Mouse (Mus musculus): Measurements from ENCODE around the gene Lst1. TPM values are rescaled to one million over a fixed set of nuclear protein-coding genes. Genes with fewer than 3 reads are reported as not detected.

Gene Lst1
- polyA plus RNA-seq, 1 experiment from 2014 or later, result 8.0 TPM

- Histone ChIP-seq H3K27me3 (replicated peaks; ENCODE audit: control insufficient read depth, insufficient read depth, low read length) (no peaks in the 10 kb centered on the region), H3K4me3 (ENCODE audit: low read depth, low read length) (no peak overlapping the region), H3K9me3 (replicated peaks; ENCODE audit: control insufficient read depth, low read length) (no peaks in the 10 kb centered on the region), H3K27ac (ENCODE audit: low read depth, low read length) (no peak overlapping the region), H3K36me3 (ENCODE audit: control insufficient read depth, insufficient read depth, low read length) (peaks cover 100% of the 10 kb centered on the region), H3K9ac (ENCODE audit: low read length) (no peak overlapping the region), H3K4me2 (ENCODE audit: low read length) (no peak overlapping the region), H3K4me1 (ENCODE audit: control insufficient read depth, insufficient read depth, low read length) (no peaks in the 10 kb centered on the region)
- DNase-seq (ENCODE audit: low spot score), result no peak
- WGBS, result 87% methylated on average over 9 of the region's 9 CpGs
- ATAC-seq, result no peak
Observed at GRCm38 (mm10) chr17:35153077-35153476, 35.2 kb downstream of the Lst1 start.

- no peak overlapping the region for H3K4me2 ChIP-seq (ENCODE audit: low read length)
- ATAC-seq (no peak), DNase-seq (ENCODE audit: low spot score) (no peak)
- no peak overlapping the region for H3K9ac ChIP-seq (ENCODE audit: low read length)
- peaks cover 100% of the 10 kb centered on the region for H3K36me3 ChIP-seq (ENCODE audit: control insufficient read depth, insufficient read depth, low read length)
- no peak overlapping the region for H3K4me3 ChIP-seq (ENCODE audit: low read depth, low read length)
- WGBS, result 96% methylated on average over 4 of the region's 4 CpGs
- no peaks in the 10 kb centered on the region for H3K9me3 ChIP-seq (replicated peaks; ENCODE audit: control insufficient read depth, low read length)
- no peaks in the 10 kb centered on the region for H3K27me3 ChIP-seq (replicated peaks; ENCODE audit: control insufficient read depth, insufficient read depth, low read length)
- no peaks in the 10 kb centered on the region for H3K4me1 ChIP-seq (ENCODE audit: control insufficient read depth, insufficient read depth, low read length)
- H3K27ac ChIP-seq (ENCODE audit: low read depth, low read length), result no peak overlapping the region
Observed at GRCm38 (mm10) chr17:35152121-35152520, 36.1 kb downstream of the Lst1 start.

- H3K27ac ChIP-seq (ENCODE audit: low read depth, low read length), result no peak overlapping the region
- no peak for DNase-seq (ENCODE audit: low spot score)
- WGBS, result 70% methylated on average over 5 of the region's 5 CpGs
Observed at GRCm38 (mm10) chr17:35147922-35148639, 40.2 kb downstream of the Lst1 start.

GRCm38 (mm10) chr17:35147348-35147747, 40.9 kb downstream of the Lst1 start:
- Histone ChIP-seq H3K4me2 (ENCODE audit: low read length) (no peak overlapping the region), H3K27me3 (replicated peaks; ENCODE audit: control insufficient read depth, insufficient read depth, low read length) (no peaks in the 10 kb centered on the region), H3K9me3 (replicated peaks; ENCODE audit: control insufficient read depth, low read length) (no peaks in the 10 kb centered on the region), H3K4me1 (ENCODE audit: control insufficient read depth, insufficient read depth, low read length) (no peaks in the 10 kb centered on the region), H3K4me3 (ENCODE audit: low read depth, low read length) (no peak overlapping the region), H3K27ac (ENCODE audit: low read depth, low read length) (no peak overlapping the region), H3K9ac (ENCODE audit: low read length) (no peak overlapping the region), H3K36me3 (ENCODE audit: control insufficient read depth, insufficient read depth, low read length) (peaks cover 100% of the 10 kb centered on the region)
- no peak for ATAC-seq
- no peak for DNase-seq (ENCODE audit: low spot score)
- WGBS, result 57% methylated on average over 3 of the region's 3 CpGs

More at GRCm38 (mm10) chr17:35147922-35148639, 40.2 kb downstream of the Lst1 start:
- H3K36me3 ChIP-seq (ENCODE audit: control insufficient read depth, insufficient read depth, low read length), result peaks cover 100% of the 10 kb centered on the region
- no peak for ATAC-seq
- H3K4me3 ChIP-seq (ENCODE audit: low read depth, low read length), result no peak overlapping the region
- H3K9ac ChIP-seq (ENCODE audit: low read length), result no peak overlapping the region
- H3K27me3 ChIP-seq (replicated peaks; ENCODE audit: control insufficient read depth, insufficient read depth, low read length), result no peaks in the 10 kb centered on the region
- H3K4me1 ChIP-seq (ENCODE audit: control insufficient read depth, insufficient read depth, low read length), result no peaks in the 10 kb centered on the region
- H3K9me3 ChIP-seq (replicated peaks; ENCODE audit: control insufficient read depth, low read length), result no peaks in the 10 kb centered on the region
- H3K4me2 ChIP-seq (ENCODE audit: low read length), result no peak overlapping the region

GRCm38 (mm10) chr17:35146139-35146538, 42.1 kb downstream of the Lst1 start:
- Histone ChIP-seq H3K27ac (ENCODE audit: low read depth, low read length) (no peak overlapping the region), H3K4me2 (ENCODE audit: low read length) (no peak overlapping the region), H3K36me3 (ENCODE audit: control insufficient read depth, insufficient read depth, low read length) (peaks cover 100% of the 10 kb centered on the region), H3K4me3 (ENCODE audit: low read depth, low read length) (no peak overlapping the region), H3K4me1 (ENCODE audit: control insufficient read depth, insufficient read depth, low read length) (no peaks in the 10 kb centered on the region), H3K9ac (ENCODE audit: low read length) (no peak overlapping the region), H3K27me3 (replicated peaks; ENCODE audit: control insufficient read depth, insufficient read depth, low read length) (no peaks in the 10 kb centered on the region), H3K9me3 (replicated peaks; ENCODE audit: control insufficient read depth, low read length) (no peaks in the 10 kb centered on the region)
- DNase-seq (ENCODE audit: low spot score) (no peak), ATAC-seq (no peak)
- WGBS, result 88% methylated on average over 5 of the region's 5 CpGs

GRCm38 (mm10) chr17:35141971-35142370, 46.3 kb downstream of the Lst1 start:
- 92% methylated on average over 6 of the region's 6 CpGs for WGBS
- no peak for DNase-seq (ENCODE audit: low spot score)

GRCm38 (mm10) chr17:35140490-35140996, 47.7 kb downstream of the Lst1 start:
- Histone ChIP-seq H3K36me3 (ENCODE audit: control insufficient read depth, insufficient read depth, low read length) (peaks cover 74% of the 10 kb centered on the region), H3K27ac (ENCODE audit: low read depth, low read length) (no peak overlapping the region), H3K4me1 (ENCODE audit: control insufficient read depth, insufficient read depth, low read length) (peaks cover 9% of the 10 kb centered on the region), H3K4me2 (ENCODE audit: low read length) (no peak overlapping the region), H3K4me3 (ENCODE audit: low read depth, low read length) (no peak overlapping the region), H3K27me3 (replicated peaks; ENCODE audit: control insufficient read depth, insufficient read depth, low read length) (no peaks in the 10 kb centered on the region), H3K9me3 (replicated peaks; ENCODE audit: control insufficient read depth, low read length) (no peaks in the 10 kb centered on the region), H3K9ac (ENCODE audit: low read length) (no peak overlapping the region)
- WGBS, result 81% methylated on average over 16 of the region's 16 CpGs
- DNase-seq (ENCODE audit: low spot score), result no peak
- no peak for ATAC-seq

More at GRCm38 (mm10) chr17:35141971-35142370, 46.3 kb downstream of the Lst1 start:
- no peak for ATAC-seq
- Histone ChIP-seq H3K9me3 (replicated peaks; ENCODE audit: control insufficient read depth, low read length) (no peaks in the 10 kb centered on the region), H3K4me1 (ENCODE audit: control insufficient read depth, insufficient read depth, low read length) (peaks cover 4% of the 10 kb centered on the region; the same call in 1 of the 2 replicates), H3K27ac (ENCODE audit: low read depth, low read length) (no peak overlapping the region), H3K27me3 (replicated peaks; ENCODE audit: control insufficient read depth, insufficient read depth, low read length) (no peaks in the 10 kb centered on the region), H3K4me3 (ENCODE audit: low read depth, low read length) (no peak overlapping the region), H3K4me2 (ENCODE audit: low read length) (no peak overlapping the region), H3K9ac (ENCODE audit: low read length) (no peak overlapping the region), H3K36me3 (ENCODE audit: control insufficient read depth, insufficient read depth, low read length) (peaks cover 89% of the 10 kb centered on the region)

- Histone ChIP-seq H3K4me1 (ENCODE audit: control insufficient read depth, insufficient read depth, low read length) (peaks cover 9% of the 10 kb centered on the region), H3K36me3 (ENCODE audit: control insufficient read depth, insufficient read depth, low read length) (peaks cover 62% of the 10 kb centered on the region), H3K9ac (ENCODE audit: low read length) (no peak overlapping the region), H3K27ac (ENCODE audit: low read depth, low read length) (no peak overlapping the region), H3K27me3 (replicated peaks; ENCODE audit: control insufficient read depth, insufficient read depth, low read length) (no peaks in the 10 kb centered on the region), H3K4me2 (ENCODE audit: low read length) (no peak overlapping the region), H3K4me3 (ENCODE audit: low read depth, low read length) (no peak overlapping the region), H3K9me3 (replicated peaks; ENCODE audit: control insufficient read depth, low read length) (no peaks in the 10 kb centered on the region)
- DNase-seq (ENCODE audit: low spot score) (no peak), ATAC-seq (no peak)
- 86% methylated on average over 3 of the region's 3 CpGs for WGBS
Observed at GRCm38 (mm10) chr17:35139269-35139668, 49.0 kb downstream of the Lst1 start.

GRCm38 (mm10) chr17:35135591-35136320, 52.5 kb downstream of the Lst1 start:
- Histone ChIP-seq H3K9me3 (replicated peaks; ENCODE audit: control insufficient read depth, low read length) (no peaks in the 10 kb centered on the region), H3K4me3 (ENCODE audit: low read depth, low read length) (peak overlapping the region; percentile 74), H3K27me3 (replicated peaks; ENCODE audit: control insufficient read depth, insufficient read depth, low read length) (no peaks in the 10 kb centered on the region), H3K4me2 (ENCODE audit: low read length) (peak overlapping the region; percentile 93), H3K36me3 (ENCODE audit: control insufficient read depth, insufficient read depth, low read length) (peaks cover 26% of the 10 kb centered on the region), H3K4me1 (ENCODE audit: control insufficient read depth, insufficient read depth, low read length) (peaks cover 9% of the 10 kb centered on the region), H3K9ac (ENCODE audit: low read length) (peak overlapping the region; percentile 91), H3K27ac (ENCODE audit: low read depth, low read length) (peak overlapping the region; percentile 89)
- DNase-seq (ENCODE audit: low spot score), result no peak
- ATAC-seq, result peak; percentile 59
- WGBS, result under 1% methylated on average over 43 of the region's 43 CpGs
